Mouse (Mus musculus): ENCODE data around the gene Elf3.

- no peak for TF ChIP-seq CTCF (IDR thresholded peaks at IDR 0.05; ENCODE audit: borderline replicate concordance, extremely low read depth, insufficient read depth, insufficient read length)
- no peak for TF ChIP-seq POLR2A (IDR thresholded peaks at IDR 0.05; ENCODE audit: borderline replicate concordance, extremely low read depth, insufficient read depth, insufficient read length, poor library complexity, severe bottlenecking)
Observed at GRCm38 (mm10) chr1:135252854-135253253, 5.5 kb downstream of the Elf3 start.

Data from brain, embryonic 14.5 days (tissue).